Mouse (Mus musculus): ENCODE measurements at regions not wholly inside any gene's neighbourhood (a gene's known extent, or its start where the extent isn't known, plus 50 kb on each side); places are given as distances from the start of the nearest gene placed in this dataset.

DNA sequence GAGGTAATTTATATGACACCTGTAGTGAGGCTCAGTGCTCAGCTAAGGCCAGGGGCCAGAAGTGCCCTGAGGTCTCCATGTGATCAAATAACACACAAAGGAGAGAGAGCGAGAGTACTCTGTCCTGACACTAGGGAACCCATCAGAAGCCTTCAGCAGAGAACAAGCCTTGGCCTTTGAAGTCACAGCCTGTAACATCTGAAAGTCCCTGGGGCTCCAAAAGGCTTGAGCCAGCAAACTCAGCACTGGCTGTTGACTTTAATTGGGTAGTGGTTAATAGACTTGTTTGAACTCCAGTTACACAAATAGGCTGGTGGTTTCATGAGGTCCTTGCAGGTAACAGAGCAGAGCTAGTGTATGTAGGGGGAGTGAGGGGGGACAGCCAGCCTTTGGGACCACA is 422.5 kb downstream of the Matn1 start:
- no peak for DNase-seq (ENCODE audit: low spot score in 2 of 2)

DNA sequence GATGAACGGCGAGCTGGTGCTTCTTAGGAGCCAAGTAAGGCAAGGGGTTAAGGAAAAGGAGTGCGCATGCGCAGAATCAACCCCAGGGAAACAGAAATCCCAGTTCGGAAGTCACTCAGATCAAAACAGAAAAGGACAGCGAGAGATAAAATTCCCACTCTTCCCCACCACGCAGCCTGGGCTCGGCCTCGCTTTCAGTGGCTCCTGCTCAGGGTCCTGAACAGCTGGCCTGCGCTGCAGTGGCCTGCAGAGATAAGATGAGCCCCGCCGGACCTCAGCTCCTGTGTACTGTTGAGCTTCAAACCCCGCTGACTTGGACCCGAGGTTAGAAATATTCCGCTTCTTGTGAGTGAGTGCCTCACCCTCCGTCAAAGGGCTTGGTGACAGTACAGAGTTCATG is 428.3 kb downstream of the Matn1 start:
- no peak for DNase-seq (ENCODE audit: low spot score in 2 of 2)

DNA sequence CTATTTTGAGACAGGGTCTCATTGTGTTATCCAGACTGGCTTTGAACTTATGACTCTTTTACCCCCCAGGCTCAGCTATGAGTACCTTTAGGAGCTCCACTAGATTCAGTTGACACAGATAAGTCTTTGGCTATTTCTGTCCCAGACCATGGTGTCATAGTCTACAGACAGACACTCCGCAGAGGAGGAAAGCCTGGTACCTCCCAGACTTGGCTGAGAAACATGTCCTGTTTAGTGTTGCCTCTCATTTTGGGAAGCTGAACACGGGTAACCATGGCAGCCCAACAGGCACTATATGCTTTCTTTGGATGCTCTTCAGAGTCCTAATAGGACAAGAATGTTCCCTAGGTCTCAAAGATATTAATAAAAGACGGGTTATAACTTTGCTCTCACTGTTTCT is 429.0 kb downstream of the Matn1 start:
- no peak for DNase-seq (ENCODE audit: low spot score in 2 of 2)

DNA sequence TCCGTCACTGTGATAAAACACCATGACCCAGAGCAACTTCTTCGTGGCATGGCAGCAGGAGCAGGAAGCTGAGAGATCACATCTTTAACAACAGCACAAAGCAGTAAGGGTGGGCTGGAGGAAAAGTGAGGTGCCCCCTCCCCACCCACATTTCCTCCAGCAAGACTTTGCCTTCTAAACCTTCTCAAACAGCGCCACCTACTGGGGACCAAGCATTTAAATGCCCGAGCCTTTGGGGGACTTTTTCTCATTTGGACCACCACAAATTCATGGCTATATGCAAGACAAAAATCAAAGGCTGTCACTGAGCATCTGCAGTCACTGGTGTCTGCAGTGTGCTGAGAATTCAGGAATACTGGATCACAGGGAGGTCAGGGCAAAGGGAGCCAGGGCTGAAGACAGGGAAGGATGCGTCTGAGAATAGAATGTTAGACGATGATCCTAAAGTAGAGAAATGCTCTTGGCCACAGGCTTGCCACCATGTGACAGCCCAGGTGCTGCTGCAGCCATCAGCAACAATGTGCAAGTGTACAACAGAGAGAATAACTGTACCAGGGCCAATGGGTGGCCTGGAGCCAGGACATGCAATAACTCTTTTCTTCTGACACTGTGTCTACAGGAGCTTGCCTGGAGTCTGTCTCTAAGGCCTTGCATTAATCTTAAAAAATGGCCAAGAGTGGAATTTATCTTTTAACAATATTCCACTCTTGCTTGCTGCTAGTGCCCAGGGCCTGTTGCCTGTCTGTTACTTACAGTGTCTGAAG is 430.5 kb downstream of the Matn1 start:
- DNase-seq (ENCODE audit: low spot score in 2 of 2): no peak

DNA sequence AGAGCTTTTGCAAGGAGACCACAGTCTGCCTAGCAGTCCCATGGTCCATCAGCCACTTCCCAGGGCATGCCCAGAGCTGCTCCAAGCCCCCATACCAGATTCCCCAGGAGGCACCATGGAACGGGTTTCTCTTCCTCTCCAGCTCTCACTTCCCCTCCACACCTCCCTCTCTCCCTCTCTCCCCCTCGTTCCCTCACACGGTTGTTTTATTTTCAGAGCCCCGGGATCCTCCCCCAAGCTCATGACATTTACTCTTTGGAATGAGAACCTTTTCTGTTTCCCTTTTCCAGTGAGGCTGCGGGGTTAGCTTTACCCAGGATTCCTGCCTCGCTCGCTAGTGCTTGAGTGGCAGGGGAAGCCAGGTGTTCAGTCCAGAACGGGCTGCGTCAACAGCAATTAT is 436.9 kb downstream of the Matn1 start:
- DNase-seq (ENCODE audit: low spot score in 2 of 2): no peak

DNA sequence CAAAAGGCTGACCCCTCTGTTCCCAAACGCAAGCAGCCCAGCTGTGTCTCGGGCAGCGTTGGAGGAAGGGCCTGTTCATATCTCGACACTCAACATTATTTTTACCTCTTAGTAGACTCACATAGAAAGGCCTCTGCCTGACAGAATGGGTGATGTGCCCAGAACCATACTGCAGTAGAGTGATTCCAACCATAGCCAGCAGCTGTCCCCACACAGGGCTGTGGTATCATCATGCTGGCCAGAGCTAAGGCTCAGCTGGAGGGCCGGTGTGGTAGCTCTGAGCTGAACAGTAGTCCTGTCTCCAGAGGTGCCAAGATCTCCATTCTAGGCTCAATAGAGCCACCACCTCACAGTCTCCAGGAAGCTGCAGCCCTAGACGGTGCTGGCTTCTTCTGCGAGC is 437.3 kb downstream of the Matn1 start:
- no peak for DNase-seq (ENCODE audit: low spot score in 2 of 2)

DNA sequence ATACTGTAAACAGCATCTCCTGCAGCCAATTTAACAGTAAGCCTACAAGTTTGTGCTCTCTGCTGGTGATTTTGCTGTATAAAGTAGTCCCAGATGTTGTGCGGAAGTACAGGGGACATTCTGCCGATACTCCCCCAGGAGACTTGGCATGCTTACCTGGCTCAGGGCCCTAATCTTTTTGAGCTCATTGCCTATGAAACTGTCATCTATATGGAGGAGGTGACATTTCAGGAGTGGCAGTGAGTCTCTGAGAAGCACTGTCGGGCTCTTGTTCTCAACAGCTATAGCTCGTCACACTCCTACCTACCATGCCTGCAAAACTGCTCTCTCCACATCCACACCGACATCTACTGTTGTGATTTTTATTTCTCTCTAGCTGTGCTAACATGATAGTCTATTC is 439.7 kb downstream of the Matn1 start:
- DNase-seq (ENCODE audit: low spot score in 2 of 2): no peak

DNA sequence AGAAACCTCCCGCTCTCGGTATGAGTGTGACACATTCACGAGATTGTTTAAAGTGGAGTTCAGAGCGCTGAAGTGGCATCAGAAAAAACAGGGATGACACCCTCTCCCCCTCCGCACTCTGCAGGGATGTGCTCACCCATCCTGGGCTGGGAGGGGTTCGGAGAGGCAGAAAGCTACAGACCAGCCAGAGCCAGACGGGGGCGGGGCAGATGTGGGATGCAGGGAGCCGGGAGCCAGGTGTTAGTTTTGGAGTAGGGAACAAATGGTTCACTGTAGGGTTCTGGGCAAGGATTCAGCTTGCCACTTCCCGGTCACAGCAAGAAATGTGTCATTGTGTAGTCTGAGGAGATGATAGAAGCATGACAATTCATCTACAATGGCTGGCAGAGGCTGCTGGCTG is 442.8 kb downstream of the Matn1 start:
- DNase-seq (ENCODE audit: low spot score in 2 of 2): no peak

DNA sequence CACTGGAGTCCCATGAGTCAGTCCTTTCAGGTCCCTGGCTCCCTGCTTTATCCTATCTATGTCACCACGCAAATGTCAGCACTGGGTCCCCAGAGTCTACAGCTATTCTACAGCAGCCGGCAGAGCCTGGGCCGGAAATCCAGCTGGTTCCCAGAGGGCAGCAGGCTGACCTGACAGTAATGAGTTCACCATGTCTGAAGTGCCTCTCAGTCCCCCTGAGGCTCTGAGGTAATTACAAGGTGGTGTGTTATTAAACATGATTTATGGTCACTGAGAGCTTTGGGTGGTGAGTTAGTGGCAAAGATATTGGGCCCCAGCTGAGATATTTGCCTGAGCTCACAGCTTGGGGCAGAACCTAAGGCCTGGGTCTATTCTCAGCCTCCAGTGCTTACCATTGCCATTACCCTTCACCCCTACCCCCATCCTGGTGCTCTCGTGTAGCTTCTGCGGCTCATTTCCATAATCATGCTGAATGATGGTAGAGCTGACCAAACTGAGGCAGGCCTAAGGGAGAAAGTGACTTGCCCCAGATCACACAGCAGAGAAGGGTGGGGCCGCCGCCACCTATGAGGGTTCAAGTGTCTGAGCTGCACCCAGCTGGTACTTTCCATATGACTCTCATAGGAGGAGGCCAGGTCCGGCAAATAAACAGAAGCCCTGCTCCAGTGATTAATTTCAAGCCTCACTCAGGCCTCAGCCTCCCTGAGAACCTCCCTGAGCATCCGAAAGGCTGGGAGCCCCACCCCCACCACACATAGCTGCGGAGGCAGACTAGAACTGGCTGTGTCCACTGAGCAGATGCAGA is 446.8 kb downstream of the Ptpru start:
- DNase-seq (ENCODE audit: low spot score in 2 of 2): no peak

DNA sequence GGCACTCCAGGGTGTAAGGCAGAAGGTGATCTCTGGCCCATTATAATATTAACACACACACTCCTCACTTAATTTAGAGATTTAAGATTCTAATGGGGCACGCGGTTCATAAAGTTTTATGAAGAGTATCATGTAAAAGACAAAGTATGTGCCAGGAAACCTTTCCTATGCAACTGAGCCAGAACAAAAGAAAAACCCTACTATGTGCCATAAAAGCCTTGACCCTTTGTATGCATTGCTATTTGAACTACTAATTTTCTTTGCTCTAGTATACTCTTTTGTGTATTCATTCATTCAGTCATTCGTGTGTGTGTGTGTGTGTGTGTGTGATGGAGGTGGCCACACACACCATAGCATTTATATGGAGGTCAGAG is 446.2 kb downstream of the Ptpru start:
- DNase-seq (ENCODE audit: low spot score in 2 of 2): no peak

DNA sequence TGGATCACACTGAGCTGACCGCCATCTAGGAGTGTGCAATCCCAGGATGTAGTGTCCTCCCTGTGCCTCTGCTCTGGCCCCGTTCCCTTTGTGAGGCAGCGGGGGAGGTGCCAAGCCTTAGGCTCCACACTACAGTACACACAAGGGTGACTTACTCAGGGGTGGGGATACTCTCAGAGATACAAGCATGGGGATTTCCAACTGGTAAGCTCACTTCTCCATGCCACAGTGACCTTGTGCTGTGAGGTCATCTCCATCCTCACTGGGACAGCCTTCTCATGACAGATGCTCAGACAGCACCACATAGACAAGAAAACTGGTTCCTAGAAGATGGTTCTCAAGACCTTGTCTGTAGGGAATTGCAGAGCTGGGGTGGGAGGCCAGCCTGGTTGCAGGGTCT is 445.6 kb downstream of the Ptpru start:
- DNase-seq (ENCODE audit: low spot score in 2 of 2): no peak

DNA sequence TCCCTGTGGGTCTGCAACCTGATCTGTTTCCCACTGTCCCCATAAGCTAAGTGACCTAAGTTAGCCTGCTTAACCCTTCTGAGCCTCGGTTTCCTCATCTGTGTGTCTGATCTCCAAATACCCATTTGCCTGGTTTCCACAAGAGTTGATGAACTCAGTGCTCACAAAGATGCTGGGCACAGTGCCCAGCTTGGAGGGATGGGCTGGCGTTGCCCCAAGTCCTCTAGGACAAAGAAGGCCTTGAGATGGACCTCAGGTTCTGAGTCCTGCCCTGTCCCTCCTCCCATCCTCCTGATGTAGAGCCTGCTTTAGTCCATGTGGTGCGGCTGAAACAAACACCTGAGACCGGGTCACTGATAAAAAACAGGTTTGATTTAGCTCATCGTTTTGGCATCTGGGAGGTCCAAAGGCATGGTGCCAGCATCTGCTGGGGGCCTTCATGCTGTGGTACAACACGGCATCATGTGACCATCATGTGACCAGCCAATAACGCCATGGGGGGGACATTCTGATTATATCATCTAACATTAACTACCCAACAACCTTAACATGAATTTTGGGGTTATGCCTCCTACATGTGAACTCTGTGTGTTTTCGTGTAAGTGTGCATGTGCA is 441.8 kb downstream of the Ptpru start:
- DNase-seq (ENCODE audit: low spot score in 2 of 2): no peak

DNA sequence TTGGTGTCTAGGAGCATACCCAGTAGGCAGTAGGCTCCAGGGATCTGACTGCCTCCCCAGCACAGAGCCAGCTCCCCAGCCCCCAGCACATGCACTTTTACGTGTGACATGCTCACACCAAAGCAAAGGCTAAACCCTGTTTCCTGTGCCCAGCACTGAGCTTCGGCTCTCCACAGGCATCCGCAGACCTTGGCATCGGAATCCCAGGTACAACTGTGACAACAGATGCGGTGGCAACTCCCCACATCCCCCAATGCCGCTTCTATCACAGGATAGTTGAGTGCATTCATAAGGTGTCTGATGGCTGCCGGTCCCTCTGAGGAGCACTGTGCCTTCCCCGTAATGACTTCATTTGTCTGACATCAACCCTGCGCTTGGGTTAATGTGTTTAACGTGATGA is 440.9 kb downstream of the Ptpru start:
- DNase-seq (ENCODE audit: low spot score in 2 of 2): no peak

DNA sequence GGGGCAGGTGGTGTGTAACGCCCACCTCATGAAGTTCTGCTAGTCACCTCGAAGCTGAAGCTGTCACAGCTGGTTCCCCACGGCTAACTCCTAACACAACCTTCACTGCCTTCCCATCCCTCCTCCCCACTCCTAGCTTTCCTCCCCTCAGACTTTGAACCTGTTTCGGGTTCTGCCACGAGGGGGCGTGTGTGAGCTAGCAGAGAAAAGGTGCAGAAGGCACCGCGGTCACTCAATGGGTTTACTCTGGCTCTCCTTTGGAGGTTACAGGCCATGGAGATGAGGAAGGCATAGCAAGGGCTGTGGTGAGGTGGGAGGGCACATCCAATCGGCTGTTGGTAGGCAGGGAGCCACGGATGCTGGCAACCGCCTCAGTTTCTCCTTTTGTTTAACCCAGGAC is 437.3 kb downstream of the Ptpru start:
- no peak for DNase-seq (ENCODE audit: low spot score in 2 of 2)

DNA sequence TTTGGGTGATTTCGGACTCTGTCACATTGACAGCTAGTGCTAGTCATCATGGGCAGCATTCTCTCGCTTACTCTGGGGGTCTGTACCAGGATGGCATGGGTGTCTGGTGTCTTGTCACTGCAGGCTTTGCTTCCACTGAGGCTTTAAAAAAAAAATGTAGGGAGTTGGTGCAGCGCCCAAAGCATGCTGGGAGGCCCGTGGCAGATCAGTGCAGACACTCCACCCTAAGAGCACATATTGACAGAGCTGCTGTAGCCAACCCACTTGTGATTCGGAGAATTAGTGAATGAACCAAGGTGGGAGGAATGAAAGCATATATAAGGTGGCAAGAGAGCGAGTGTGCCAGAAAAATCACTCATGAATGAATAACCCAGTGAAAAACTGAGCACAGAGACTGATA is 436.8 kb downstream of the Ptpru start:
- no peak for DNase-seq (ENCODE audit: low spot score in 2 of 2)

DNA sequence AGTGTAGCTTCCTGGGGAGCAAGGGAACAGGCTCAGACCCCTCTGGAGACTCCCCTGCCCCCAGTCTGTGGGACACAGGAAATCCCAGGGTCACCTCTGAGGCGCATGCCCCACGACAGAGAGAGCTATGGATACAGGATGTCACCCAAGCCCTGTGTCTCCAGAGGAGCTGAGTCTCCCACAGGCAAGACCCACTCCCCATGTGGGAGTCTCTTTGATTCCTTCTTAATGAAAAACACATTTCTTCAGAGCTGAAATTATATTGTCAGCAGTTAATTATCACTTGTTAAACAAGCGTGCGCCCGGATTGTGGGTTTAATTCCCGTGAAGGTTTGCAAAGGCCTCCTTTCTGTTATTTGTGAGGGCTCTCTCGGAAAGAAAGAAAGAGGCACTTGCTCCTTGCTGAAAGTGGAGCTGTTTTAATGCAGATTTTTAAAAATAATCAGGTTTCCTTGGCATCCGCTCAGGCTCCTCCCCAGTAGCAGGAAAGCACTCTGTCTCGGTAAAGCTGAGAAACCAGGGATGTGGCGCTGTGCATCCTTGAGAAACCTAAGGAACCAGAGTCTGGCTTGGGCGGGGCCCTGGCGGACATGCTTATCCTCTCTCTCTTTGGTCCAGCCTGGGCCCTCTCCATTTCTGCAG is 432.6 kb downstream of the Ptpru start:
- no peak for DNase-seq (ENCODE audit: low spot score in 2 of 2)

DNA sequence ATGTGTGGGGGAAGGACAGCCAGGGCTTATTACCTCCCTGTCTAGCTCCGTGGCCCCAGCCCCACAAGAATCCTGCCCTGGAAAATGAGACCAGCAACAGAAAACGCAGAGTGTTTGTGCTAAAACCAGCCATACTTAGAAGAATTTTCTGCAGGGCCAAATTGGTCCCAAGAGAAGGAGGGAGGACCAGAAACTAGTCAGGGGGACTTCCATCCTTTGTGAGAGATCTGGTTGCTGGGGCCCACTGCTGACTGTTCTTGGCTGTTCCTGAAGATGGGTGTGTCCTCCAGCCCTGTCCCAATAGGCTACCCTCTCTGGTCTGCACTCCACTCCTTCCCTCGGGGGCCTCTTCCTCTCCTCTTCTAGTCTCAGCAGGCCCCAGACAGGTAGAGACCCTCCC is 430.6 kb downstream of the Ptpru start:
- DNase-seq (ENCODE audit: low spot score in 2 of 2): no peak

DNA sequence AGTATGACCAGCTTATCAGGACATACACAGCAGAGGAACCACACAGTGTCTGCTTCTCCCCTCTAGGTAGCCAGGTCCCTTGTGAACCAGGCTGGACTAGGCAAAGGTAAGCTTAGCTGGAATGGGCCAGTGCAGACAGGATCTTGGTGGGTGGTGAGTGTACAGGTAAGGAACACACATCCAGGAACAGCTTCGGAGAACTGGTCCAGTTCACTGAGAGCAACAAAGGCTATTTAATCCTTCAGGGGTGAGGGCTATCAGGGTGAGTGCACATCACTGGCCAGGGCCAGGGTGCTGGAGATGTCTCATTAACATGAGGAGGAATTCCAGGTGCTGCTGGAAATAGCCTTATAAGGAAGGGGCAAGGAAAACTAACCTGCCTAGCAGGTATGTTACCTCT is 429.4 kb downstream of the Ptpru start:
- DNase-seq (ENCODE audit: low spot score in 2 of 2): no peak

DNA sequence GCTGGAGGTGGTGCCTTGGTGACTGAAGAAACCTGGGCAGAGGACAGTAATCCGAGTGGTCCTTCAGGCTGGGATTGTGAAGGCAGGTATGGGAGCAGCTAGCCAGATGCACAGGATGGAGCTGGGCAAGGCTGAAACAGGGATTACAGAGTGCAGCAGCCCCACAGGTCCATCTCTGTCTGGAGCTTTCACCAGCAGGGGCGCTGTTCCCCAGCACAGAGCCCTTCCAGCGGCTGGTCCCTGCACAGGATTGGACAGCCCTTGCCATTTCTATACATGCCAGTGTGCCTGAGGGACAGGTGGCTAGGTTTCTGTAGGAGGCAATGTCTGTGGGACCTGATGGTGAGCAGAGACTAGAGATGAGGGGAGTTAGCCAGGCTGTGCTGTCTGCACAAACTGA is 428.3 kb downstream of the Ptpru start:
- DNase-seq (ENCODE audit: low spot score in 2 of 2): peak in 1 of 2 experiments; percentile 11

DNA sequence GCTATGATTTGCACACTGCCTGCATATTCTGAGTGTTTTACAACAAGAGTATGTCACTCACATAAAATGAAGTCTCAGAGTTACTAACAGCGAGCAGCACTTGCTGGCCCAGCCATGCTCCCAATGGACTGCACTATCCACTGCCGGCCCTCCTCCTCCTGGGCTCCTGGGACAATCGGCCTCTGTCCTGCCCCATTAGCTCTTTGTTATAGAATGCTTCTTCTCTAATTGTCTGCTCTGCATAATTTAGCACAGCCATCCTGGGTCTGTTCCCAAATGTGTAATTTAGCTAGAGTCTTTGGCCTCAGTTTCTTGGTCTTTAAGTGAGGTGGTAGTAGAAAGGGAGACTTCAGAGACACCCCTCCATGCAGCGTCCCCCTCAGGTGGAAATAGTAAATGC is 426.2 kb downstream of the Ptpru start:
- DNase-seq (ENCODE audit: low spot score in 2 of 2): no peak

DNA sequence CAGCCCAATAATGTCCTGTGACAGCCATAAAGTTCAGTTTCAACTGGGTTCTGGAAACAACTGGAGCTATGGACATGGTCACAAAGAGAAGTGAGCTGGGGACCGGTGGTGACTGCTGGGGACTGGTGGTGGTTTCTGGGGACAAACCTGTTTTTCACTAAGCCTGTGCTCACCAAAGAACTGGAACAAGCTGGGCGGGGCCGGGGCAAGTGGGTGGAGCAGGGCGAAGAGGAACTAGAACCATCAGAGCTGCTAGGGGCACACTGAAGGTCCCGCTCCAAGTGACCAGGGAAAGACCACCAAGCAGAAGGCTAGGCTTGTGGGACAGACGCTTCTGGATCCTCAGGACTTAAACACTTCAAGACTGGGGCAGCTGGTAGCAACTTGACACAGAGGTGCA is 424.7 kb downstream of the Ptpru start:
- DNase-seq (ENCODE audit: low spot score in 2 of 2): no peak

DNA sequence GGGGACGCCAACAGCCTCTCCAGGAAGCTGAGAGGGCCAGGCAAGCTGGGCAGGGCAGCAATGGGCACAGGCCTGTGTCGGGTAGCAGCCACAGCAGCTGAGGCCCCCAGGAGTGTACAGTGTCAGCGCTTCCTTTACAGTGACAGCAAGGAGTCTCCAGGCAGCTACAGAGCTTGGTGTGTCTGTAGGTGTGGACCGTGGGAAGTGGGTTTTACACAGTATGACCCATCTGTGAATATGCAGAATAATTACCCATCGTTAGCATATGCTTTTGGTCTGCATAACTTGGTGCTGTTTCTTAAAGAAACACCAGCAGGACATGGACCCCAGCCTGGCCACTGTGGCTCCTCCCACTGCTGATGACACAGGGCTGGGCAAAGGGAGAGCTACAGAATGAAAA is 422.6 kb downstream of the Ptpru start:
- no peak for DNase-seq (ENCODE audit: low spot score in 2 of 2)

DNA sequence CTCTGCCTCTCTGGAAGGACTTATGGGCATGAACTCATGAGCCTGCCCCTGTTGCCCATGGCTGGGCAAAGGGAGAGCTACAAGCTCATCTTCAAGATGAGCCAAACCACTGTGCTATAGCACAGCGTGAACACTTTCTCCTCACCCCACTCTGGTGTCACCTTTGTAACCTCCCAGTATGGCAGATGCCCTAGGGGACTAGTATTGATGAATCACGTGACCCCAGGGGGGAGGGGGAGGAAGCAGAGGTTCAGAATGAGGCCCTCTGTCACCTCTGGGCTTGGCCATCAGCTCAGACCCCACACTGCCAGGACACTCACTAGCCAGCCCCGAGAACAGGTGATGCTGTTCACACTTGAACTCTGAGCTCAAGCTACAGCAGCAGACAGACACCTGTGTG is 421.9 kb downstream of the Ptpru start:
- no peak for DNase-seq (ENCODE audit: low spot score in 2 of 2)
